Mouse (Mus musculus) hindlimb bud, embryonic 11.5 days (tissue): ENCODE data around the gene 1110057P08Rik.
"Not testable (repeated sequence)": the region's sequence is repeated elsewhere in the genome, so short reads cannot be mapped to it uniquely, and the experiment has no call there.

Experiments used
- DNase-seq: peaks from one replicate; pipeline ENCODE4 v3.0.0-alpha.2; 2012; ENCODE audit warnings: low read depth, low spot score; ENCODE audit errors: extremely low spot score

The 1110057P08Rik gene

DNA sequence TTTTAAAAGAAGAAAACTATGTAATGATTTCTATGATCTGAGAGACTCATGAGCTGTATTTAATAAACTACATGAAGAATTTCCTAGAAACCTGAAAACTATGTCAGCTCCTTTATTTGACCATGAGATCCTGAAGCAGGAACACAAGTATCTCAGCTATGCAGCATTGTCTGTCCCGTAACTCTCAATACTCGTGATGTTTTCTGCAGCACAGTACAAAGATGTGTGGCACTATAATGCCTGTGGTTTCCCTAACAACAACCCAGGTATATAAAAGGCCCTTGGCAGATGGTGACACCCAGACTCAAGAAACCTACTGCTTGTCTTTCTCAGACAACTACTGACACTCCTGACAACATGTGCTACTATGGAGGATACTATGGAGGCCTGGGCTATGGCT lies at the start of gene 1110057P08Rik:
Gene 1110057P08Rik (plus strand): TSS at position 301 of the 400 bp plus-strand sequence.
- DNase-seq: no peak

- DNase-seq: no peak
These were observed 34.0 kb upstream of the 1110057P08Rik start, which contains the start of gene Gm6358 for GRCm38 (mm10) chr16:89140551-89140950. TSS of gene Gm6358 (plus strand) at chr16:89140851.

DNA sequence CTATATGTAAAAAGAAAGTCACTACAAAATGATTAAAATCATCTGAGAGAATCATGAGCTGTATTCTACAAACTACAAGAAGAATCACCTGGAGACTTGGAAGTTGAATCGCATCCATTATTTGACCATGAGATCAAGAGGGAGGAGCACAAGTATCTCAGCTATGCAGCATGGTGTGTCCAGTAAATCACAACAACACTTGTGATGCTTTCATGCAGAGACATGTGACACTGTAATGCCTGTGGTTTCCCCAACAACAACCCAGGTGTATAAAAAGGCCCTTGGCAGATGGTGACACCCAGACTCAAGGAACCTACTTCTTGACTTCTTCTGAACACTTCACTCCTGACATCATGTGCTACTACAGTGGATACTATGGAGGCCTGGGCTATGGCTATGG lies 23.7 kb upstream of the 1110057P08Rik start, which contains the start of gene Gm10061:
Gene Gm10061 (plus strand): TSS at position 301 of the 400 bp plus-strand sequence.
- DNase-seq: no peak

DNA sequence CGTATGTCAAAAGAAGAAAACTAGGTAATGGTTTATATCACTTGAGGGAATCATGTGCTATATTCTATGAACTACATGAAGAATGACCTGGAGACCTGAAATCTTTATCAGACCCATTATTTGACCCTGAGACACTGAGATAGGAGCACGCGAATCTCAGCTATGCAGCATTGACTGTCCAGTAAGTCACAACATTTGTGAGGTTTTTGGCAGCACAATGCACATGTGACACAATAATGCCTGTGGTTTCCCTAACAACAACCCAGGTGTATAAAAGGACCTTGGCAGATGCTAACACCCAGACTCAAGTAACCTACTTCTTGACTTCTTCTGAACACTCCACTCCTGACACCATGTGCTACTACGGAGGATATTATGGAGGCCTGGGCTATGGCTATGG lies 16.9 kb upstream of the 1110057P08Rik start, which contains the start of gene Gm9789:
Gene Gm9789 (plus strand): TSS at position 301 of the 400 bp plus-strand sequence.
- no peak for DNase-seq

- DNase-seq: not testable (repeated sequence)
These were observed 5.3 kb upstream of the 1110057P08Rik start, which contains the start of gene Gm7735 for GRCm38 (mm10) chr16:89169190-89169589. TSS of gene Gm7735 (plus strand) at chr16:89169490.

DNA sequence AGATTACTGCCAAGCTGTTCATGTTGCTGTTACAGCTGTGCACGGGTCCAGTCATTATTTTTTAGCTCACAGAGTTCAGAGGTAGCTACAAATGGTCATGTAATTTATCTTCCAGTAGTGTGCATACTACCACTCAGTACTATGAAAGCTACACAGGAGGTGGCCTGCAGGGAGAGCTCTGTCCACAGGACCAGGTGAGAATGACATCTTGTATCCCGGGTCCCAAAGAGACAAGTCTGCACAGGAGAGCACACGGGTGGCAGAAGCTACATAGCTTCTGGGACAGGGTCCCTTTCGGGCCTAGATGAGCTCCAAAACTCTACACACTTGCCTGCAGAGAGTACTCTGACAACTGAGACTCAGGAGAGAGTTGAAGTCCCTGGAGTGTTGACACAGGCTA lies 14.1 kb downstream of the 1110057P08Rik start:
- DNase-seq: no peak

DNA sequence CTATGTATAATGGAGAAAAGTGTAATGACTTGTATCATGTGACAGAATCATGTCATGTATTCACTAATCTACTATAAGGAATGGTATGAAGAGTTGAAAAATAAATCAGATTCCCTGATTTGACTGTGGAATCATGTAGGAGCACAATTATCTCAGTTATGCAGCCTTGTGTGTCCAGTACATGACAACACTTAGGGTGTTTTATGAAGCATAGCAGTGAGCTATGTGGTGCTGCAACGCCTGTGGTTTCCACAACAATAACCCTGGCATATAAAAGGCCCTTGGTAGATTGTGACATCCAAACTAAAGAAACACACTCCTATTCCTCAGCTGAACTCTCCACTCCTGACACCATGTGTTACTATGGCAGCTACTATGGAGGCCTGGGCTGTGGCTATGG lies 31.0 kb downstream of the 1110057P08Rik start, which contains the start of gene Krtap20-2:
Gene Krtap20-2 (plus strand): TSS at position 301 of the 400 bp plus-strand sequence.
- no peak for DNase-seq
